Mouse (Mus musculus) C2C12 (cell line): ENCODE measurements around the gene Suv39h2.

ENCODE experiments used
- CTCF ChIP-seq: IDR thresholded peaks from one replicate; pipeline ENCODE4 v1.5.1; 2011; ENCODE audit not compliant: control insufficient read depth, insufficient read depth, insufficient read length
- MAX ChIP-seq: IDR thresholded peaks from one replicate; pipeline ENCODE4 v1.6.1; 2011; ENCODE audit warnings: mild to moderate bottlenecking, control low read depth
- MYOD1 ChIP-seq: IDR thresholded peaks from one replicate; pipeline ENCODE4 v1.6.1; 2011; ENCODE audit warnings: low read depth; ENCODE audit not compliant: control insufficient read depth, insufficient read length
- MYOG ChIP-seq: IDR thresholded peaks from one replicate; pipeline ENCODE4 v1.6.1; 2011; ENCODE audit not compliant: control insufficient read depth, insufficient read length; ENCODE audit errors: extremely low read depth
- USF1 ChIP-seq: IDR thresholded peaks from one replicate; pipeline ENCODE4 v1.6.1; 2011; ENCODE audit warnings: low read depth, mild to moderate bottlenecking, control low read depth, moderate library complexity

DNA sequence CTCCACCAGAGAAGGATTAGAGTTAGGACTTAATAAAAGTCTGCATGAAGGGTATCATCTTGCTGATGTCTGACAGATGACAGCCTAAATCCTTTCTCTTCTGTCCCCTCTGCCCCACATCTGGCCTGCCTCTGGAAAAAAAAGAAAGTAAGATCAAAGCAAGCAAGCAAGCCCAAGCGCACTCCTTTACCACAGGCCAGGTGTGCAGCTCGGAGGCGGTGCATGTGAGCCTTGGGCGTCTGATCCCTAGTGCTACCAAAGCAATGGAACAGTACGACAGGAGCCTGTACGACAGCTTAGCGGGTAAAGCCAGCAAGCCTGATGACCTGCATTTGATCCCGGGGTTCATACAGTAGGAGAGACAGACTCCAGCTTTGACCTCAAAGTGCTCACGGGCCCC lies 43.9 kb downstream of the Suv39h2 start:
- TF ChIP-seq CTCF = no peak
- TF ChIP-seq MAX = no peak
- no peak for TF ChIP-seq USF1
- no peak for TF ChIP-seq MYOD1
- no peak for TF ChIP-seq MYOG
